Mouse (Mus musculus) NIH3T3 (cell line): Measurements from ENCODE around the gene Tlr5.

Experiments used
- DNase-seq: peaks from one replicate; pipeline ENCODE4 v3.0.0-alpha.2; 2012; ENCODE audit warnings: low read depth

Gene Tlr5

GRCm38 (mm10) chr1:182954287-182955046, at the start of gene Tlr5:
Tlr5 (plus strand) TSS chr1:182954788.
- DNase-seq = no peak

DNA sequence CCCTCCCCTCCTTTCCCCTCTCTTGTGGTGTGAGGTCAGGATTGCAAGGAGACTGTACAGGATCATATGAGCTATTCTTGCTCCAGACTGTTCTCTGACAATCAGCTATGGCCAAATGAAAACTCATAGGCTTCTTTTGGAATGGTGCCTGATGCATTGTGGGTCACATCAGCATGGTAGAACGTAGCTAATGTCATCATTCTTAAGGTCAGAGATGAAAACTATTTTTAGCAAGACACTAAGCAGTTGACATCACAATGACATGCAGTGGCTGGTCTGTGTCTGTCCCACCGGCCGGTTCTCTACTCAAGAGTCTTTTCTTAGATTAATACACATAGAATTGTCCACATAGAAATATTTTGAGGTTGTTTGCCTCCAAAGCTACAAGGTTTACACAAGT, 48.9 kb upstream of the Tlr5 start:
- no peak for DNase-seq

GRCm38 (mm10) chr1:182908050-182909036, 46.2 kb upstream of the Tlr5 start:
- DNase-seq = peak; percentile 100

- peak; percentile 44 for DNase-seq
These were observed 45.5 kb upstream of the Tlr5 start for GRCm38 (mm10) chr1:182909066-182909465.

GRCm38 (mm10) chr1:182909596-182909995, 45.0 kb upstream of the Tlr5 start:
- no peak for DNase-seq

DNA sequence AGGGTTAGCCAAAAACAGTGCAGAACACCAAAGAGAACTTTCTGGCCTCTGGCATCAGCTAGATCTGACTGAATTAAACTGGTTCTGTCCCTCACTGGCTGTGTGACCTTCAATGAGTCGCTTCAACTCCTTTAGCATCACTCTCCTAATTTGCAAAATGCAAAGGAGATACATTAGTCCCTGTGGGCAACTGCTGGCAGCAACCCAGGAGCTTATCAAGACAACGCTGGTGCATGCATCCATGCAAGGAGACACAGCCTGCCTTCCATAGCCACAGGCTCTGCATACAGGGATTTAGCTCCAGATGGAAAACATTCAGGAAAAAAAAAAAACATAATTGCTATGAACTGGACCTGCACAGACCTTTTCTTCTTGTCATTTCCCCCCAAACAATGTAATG, 42.0 kb upstream of the Tlr5 start:
- DNase-seq = no peak

GRCm38 (mm10) chr1:182914121-182914908, 40.3 kb upstream of the Tlr5 start:
- no peak for DNase-seq

DNA sequence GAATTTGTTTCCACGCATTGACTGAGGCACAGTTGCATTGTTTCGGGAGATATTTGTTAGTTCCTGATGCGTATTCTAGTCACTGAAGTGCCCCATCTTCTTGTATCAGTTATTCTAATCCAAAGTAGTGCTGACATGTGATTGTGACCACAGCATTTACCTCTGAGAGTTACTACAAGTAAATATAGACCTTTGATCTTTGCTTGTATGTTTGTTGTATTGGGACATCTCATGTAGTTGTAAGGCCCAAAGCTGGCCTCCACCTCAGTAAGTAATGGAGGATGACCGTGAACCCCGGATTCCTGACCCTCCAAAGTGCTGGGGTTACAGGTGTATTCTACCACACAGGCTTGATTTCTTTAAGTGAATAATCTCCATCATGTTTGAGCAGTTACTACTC, 38.4 kb upstream of the Tlr5 start:
- no peak for DNase-seq

DNA sequence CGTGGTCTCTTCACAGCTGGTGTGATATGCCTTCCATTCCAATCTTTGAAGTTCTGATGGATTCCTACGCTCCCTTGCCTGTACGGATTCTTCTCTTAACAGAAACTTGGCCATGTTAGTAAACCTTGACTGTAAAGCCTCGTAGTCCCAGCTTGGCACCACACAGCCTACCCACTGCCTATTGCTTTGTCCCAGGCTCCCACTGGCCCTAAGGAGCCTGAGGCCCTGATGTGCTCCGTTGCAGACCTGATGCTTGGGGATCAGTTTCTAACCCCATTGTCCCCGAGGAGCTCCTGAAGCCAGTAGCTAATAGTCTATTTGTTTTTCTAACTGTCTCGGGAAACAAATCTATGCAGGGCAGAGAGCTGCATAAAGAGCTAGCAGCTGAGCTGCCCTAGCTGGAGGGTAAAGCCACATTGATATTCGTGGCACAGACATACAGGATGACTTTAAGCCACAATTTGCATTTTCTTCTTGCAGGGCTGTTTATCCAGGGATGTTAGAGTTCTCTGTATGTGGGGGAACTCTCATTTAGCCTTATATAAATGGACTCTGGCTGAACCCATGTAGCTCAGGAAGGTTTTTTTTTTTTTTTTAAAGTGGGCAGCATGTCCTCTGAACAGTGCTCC, 35.8 kb upstream of the Tlr5 start:
- DNase-seq = no peak

- no peak for DNase-seq
These were observed 31.8 kb upstream of the Tlr5 start for GRCm38 (mm10) chr1:182922824-182923223.

DNA sequence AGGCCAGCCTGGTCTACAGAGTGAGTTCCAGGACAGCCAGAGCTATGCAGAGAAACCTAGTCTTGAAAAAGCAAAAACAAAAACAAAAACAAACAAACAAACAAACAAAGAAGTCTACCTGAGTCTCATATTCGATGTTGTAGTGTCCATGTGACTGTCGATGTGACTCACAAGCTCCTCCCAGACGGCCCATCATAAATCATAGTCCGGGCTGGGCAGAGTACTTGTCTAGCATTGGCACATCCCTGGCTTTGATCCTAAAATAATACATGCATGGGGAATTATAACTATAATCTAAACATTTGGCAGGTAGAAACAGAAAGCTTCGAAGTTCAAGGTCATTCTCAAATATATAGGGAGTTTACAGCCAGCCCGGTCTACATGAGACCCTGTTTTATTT, 28.1 kb upstream of the Tlr5 start:
- peak; percentile 53 for DNase-seq

DNA sequence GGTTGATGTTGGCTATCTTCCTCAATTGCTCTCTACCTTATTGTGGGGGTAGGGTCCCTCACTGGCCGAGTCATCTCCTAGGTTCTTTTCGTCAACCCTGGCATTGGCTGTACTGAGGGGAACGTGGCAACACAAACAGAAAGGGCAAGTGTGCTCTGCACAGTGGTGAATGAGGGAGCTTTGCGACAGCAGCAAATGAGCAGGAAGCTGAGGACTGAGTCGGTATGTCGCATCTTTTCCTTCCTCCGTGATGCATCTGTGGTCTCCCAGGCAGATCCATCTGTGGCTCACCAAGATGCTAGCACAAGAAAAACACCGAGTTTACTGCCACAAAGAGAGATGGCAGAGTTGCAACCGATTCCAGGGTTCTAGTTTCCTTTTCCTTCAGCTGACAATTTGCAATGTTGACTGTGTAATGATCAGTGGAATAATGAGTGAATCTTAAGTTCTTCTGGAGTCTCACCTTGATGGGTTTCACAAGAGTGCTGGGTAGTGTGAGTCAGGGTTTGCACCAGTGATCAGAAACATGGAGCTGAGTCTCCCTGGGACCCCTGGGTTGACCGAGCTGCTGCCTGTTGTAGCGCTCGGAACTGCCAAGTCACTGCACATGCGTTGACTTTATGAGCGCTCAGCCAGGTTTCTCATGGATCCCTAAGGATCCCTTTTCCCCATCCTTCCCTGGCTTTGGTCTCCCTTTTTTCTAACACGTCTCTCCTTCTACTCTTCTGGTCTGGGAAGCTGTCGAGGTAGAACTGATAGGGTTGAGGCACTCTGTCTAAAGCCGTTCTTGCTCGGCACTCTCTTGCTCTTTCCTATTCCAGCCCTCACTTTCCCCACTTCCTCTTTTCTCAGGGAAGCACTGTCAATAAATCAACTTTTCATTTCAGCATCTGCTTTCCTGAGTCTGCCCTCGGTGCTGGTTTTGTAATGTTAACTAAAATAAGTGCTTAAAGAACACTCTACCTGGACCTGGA, 26.4 kb upstream of the Tlr5 start:
- no peak for DNase-seq

- no peak for DNase-seq
These were observed 19.1 kb upstream of the Tlr5 start for GRCm38 (mm10) chr1:182935469-182935868.

DNA sequence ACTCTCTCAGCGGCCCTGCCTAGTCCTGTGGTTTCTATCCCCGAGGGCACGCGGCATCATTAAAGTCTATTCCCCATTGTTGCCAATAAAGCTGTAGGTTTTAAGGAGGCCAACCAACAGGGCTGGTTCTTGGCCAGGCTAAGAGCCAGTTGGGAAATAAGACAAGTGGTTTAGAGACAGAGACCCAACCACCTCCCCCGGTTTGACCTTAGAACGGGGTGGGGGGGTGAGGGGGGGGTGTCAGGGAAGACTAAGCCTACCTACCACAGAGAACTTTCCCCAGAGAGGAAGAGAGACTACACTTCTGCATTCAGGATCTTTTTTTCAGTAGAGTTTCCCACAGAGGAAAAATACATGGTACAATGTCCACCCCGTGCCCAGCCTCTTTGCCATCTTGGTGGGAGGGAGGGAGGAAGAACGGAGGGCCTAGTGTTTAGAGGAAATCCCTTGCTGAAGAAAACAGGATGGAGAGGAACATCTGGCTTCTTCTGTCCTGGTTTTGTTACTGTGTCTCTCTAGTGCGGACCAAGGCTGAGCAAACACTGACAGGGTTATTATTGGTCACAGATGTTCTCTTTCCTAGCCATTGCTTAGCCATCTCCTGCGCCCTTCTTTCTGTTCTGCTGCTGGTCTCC, 17.0 kb upstream of the Tlr5 start:
- no peak for DNase-seq

DNA sequence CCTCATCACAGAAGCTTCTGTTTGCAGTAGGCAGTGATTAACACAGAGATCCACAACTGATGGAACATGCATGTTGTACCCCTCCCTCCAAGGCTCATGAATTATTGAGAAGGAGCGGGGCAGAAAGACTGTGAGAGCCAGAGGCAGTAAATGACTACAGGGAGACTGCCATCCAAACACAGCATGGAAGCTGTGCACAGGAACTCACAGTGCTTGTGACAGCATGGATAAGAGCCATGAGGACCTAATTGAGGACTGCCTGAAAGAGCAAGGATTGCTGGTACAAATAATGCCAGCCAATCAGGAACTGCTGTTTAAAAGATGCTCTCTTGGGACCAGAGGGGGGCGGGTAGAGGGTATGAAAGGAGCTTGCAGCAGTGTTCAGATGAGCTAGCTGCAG, 12.7 kb upstream of the Tlr5 start:
- no peak for DNase-seq

GRCm38 (mm10) chr1:182943911-182944310, 10.7 kb upstream of the Tlr5 start:
- DNase-seq = peak; percentile 45

- DNase-seq = peak; percentile 74
These were observed 9.9 kb upstream of the Tlr5 start for GRCm38 (mm10) chr1:182944638-182945037.

- DNase-seq = no peak
These were observed 9.0 kb upstream of the Tlr5 start for GRCm38 (mm10) chr1:182945561-182945960.

DNA sequence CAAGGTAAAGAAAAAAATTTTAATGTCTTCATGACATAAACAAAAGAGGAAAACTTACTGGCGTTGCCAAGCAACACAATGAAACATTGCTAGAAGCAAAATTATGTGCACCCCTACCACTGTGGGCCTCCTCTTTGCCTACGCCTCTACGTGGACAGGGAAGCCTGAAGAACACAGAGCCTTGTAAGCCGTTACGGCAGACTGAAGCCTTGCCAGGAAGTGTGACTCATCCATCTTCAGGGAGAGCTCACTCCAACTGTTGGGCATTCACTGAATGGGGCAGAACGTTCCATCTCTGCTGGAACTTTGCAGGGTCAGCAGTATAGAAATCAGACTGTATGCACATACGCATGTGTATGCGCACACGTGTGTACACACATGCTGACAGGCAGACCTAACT, 3.3 kb upstream of the Tlr5 start:
- peak; percentile 96 for DNase-seq

- no peak for DNase-seq
These were observed 1.4 kb upstream of the Tlr5 start for GRCm38 (mm10) chr1:182953165-182953564.
